Mouse (Mus musculus) CD4-positive naive resting alpha-beta T cell, adult 57 days (primary cell): ENCODE measurements around the gene Galnt11. TPM values are rescaled to one million over a fixed set of nuclear protein-coding genes. Genes with fewer than 3 reads are reported as not detected.

Experiments
- total RNA-seq: library from RNA; stranded (reverse); gene quantifications from one replicate; pipeline ENCODE4 v1.2.4, GENCODE M21; 2023

The Galnt11 gene
- total RNA-seq: 54.3 TPM

DNA sequence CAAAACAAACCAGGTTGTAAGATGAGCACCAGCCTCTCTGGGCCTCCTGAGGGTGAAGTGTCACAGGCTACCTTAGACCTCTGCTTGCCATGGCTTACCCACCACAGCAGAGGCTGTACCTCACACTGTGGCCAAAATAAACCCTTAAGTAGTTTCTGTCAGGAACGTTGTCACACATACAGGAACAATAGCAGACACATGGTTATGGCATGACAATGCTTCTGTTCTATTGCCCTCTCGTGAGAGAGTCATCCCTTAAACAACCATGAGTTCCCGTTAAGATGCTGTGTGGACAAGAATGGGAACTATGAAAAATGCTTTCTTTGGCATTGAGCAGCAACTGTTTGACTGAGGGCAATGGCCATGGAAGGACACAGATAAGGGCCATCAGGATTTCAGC is at the start of gene Galnt11:
TSS of gene Galnt11 (plus strand) at position 301 of the 400 bp plus-strand sequence.

GRCm38 (mm10) chr5:25181004-25181531 is 40.6 kb upstream of the Galnt11 start, which contains the start of gene Galntl5:
Gene Galntl5 (plus strand): TSS chr5:25181460.

GRCm38 (mm10) chr5:25222752-25223702 is 1.3 kb downstream of the Galnt11 start, which contains the start of gene E130116L18Rik:
Gene E130116L18Rik (minus strand): TSS chr5:25223153.

Other genes with a start within 250 kb of the Galnt11 start
- 51.8 TPM for gene Prkag2, start 121.3 kb upstream of the Galnt11 start, total RNA-seq
- not detected for gene Galntl5, start 40.4 kb upstream of the Galnt11 start, total RNA-seq
- 2.6 TPM for gene E130116L18Rik, start 1.2 kb downstream of the Galnt11 start, total RNA-seq